Mouse (Mus musculus): ENCODE measurements around the gene P2ry2. TPM values are rescaled to one million over a fixed set of nuclear protein-coding genes. Genes with fewer than 3 reads are reported as not detected.

Gene P2ry2
- total RNA-seq, 2 experiments from 2014 or later: 10.6 to 12.2 TPM

Other genes with a start within 250 kb of the P2ry2 start
- 1 to 10 TPM; 5.6 to 6.4 TPM for gene Relt, start 149.4 kb downstream of the P2ry2 start, total RNA-seq (2021)
- 10 to 100 TPM; 37.0 to 38.4 TPM for gene Arhgef17, start 80.8 kb downstream of the P2ry2 start, total RNA-seq (2021)
- gene P2ry6, start 38.2 kb downstream of the P2ry2 start, total RNA-seq (2021): 1 to 10 TPM; 2.5 to 2.6 TPM
- 10 to 100 TPM; 20.4 to 22.1 TPM for gene Fchsd2, start 80.0 kb upstream of the P2ry2 start, total RNA-seq (2021)